Mouse (Mus musculus): ENCODE data around the gene Adh6b. TPM values are rescaled to one million over a fixed set of nuclear protein-coding genes. Genes with fewer than 3 reads are reported as not detected.
"Not testable (repeated sequence)": the region's sequence is repeated elsewhere in the genome, so short reads cannot be mapped to it uniquely, and the experiment has no call there.

Adh6b gene
- polyA plus RNA-seq, 1 experiment from 2014 or later = 0.20 TPM

DNA sequence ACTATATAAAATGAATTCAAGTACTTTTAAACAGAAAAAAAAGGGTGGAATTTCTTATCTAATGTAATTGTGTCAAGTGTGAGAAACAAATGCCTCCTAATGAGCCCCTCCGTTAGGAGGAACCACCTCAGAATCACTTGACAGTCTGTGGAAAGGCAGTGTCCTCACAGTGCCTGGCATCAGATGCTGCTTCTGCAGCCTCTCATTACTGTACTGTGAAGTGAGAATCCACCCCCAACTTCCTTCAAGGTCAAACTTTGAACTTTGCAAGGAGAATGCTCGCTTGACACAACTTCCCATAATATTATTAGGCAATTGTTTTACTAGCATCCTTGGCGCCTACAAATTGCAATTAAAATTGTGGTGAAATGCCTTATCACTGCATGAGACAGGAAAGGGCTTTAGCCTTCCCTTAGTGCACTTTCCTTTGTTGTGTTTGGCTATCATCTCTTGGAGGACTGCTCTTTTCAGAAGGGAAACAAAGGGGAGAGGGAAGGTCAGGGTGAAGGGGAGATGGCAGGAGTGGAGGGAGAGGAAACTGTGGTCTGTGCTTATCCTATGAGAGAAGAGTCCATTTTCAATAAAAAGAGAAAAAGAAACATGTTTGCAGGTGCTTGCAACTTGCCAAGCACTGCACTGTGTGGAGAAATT, 5.3 kb upstream of the Adh6b start:
- no peak overlapping the region for H3K4me3 ChIP-seq (ENCODE audit: low read depth, low read length)
- no peaks in the 10 kb centered on the region for H3K36me3 ChIP-seq (ENCODE audit: control insufficient read depth, insufficient read depth, low read length)
- H3K27ac ChIP-seq (ENCODE audit: low read depth, low read length) = no peak overlapping the region
- H3K9ac ChIP-seq (ENCODE audit: low read length) = no peak overlapping the region
- DNase-seq (ENCODE audit: low spot score) = no peak
- no peaks in the 10 kb centered on the region for H3K4me1 ChIP-seq (ENCODE audit: control insufficient read depth, insufficient read depth, low read length)
- ATAC-seq = no peak
- no peaks in the 10 kb centered on the region for H3K27me3 ChIP-seq (replicated peaks; ENCODE audit: control insufficient read depth, insufficient read depth, low read length)
- WGBS = 64% methylated on average over 3 of the region's 3 CpGs
- no peak overlapping the region for H3K4me2 ChIP-seq (ENCODE audit: low read length)
- no peaks in the 10 kb centered on the region for H3K9me3 ChIP-seq (replicated peaks; ENCODE audit: control insufficient read depth, low read length)

DNA sequence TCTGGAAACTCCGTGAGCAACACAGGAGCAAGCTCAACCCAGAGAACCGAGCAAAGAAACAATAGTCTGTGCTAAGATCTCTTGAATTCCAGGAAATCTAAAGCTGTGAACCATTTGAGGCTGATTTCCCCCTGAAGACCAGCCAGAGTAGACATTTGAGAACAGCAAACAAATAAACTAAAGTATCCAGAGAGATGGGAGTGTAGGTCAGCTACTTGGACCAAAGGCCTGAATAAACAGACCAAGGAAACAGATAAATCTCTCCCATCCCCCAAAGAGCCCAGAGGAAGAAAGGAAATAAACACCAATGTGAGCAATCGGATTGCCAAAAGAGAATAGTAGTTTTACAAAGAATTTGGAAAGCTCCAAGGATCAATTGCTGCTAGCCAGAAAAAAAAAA, 5.5 kb downstream of the Adh6b start:
- Histone ChIP-seq H3K4me1 (ENCODE audit: control insufficient read depth, insufficient read depth, low read length) (no peaks in the 10 kb centered on the region), H3K4me3 (ENCODE audit: low read depth, low read length) (no peak overlapping the region), H3K4me2 (ENCODE audit: low read length) (no peak overlapping the region), H3K9ac (ENCODE audit: low read length) (no peak overlapping the region), H3K9me3 (replicated peaks; ENCODE audit: control insufficient read depth, low read length) (no peaks in the 10 kb centered on the region), H3K27ac (ENCODE audit: low read depth, low read length) (no peak overlapping the region), H3K36me3 (ENCODE audit: control insufficient read depth, insufficient read depth, low read length) (no peaks in the 10 kb centered on the region), H3K27me3 (replicated peaks; ENCODE audit: control insufficient read depth, insufficient read depth, low read length) (no peaks in the 10 kb centered on the region)
- WGBS = 83% methylated on average over 3 of the region's 3 CpGs
- DNase-seq (ENCODE audit: low spot score) = no peak
- no peak for ATAC-seq

DNA sequence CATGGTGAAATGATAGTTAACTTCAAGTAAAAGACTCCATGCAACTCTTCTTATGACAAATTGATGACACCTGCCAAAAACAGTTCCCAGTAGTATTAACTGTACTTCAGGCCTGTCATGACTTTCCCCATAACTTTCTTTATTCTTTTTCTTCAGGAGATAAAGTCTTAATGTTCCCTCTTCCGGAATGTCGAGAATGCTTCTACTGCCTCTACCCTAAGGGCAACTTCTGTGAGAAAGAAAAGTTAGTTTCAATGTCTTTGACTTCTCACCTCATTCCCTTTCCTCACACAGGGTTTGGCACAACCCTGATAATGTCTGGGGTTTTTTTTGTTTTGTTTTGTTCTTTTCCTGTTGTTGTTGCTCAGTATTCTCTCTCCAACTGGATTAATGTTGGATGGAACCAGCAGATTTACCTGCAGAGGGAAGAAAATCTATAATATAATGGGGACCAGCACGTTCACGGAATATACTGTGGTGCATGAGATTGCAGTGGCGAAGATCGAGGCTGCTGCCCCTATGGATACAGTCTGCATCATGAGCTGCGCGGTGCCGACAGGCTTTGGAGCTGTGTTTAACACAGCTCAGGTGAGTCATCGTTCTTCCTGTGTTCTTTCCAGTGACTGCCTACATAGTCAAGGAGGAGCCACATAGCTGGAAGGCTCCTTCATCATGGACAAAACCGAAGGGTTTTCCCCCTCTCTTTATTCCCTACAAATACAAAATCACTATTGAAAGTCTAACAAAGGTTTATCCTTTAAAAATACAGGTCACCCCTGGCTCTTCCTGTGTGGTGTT, 10.6 kb downstream of the Adh6b start:
- Histone ChIP-seq H3K4me2 (ENCODE audit: low read length) (no peak overlapping the region), H3K4me1 (ENCODE audit: control insufficient read depth, insufficient read depth, low read length) (no peaks in the 10 kb centered on the region), H3K27ac (ENCODE audit: low read depth, low read length) (no peak overlapping the region), H3K4me3 (ENCODE audit: low read depth, low read length) (no peak overlapping the region), H3K27me3 (replicated peaks; ENCODE audit: control insufficient read depth, insufficient read depth, low read length) (no peaks in the 10 kb centered on the region), H3K36me3 (ENCODE audit: control insufficient read depth, insufficient read depth, low read length) (no peaks in the 10 kb centered on the region), H3K9ac (ENCODE audit: low read length) (no peak overlapping the region), H3K9me3 (replicated peaks; ENCODE audit: control insufficient read depth, low read length) (no peaks in the 10 kb centered on the region)
- 94% methylated on average over 11 of the region's 11 CpGs for WGBS
- DNase-seq (ENCODE audit: low spot score) (no peak), ATAC-seq (no peak)

DNA sequence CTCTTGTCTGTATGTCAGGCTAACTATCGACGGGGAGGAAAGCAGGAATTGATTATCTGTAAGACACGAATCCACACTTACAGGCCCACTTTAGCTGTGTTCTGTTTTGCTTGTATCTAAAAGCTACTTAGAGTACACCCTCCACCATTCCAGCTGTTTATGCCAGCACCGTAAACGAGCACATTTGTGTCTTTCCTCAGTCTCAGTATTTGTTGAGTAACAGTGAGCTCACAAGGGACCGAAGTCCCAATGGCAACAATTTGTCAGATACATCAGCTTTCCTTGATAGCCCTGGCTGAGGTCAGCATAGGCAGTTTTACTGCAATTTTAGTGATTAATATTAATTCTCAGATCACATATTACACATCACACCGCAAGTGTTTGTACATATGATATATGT, 17.3 kb downstream of the Adh6b start:
- H3K4me3 ChIP-seq (ENCODE audit: low read depth, low read length) = no peak overlapping the region
- no peak overlapping the region for H3K4me2 ChIP-seq (ENCODE audit: low read length)
- no peaks in the 10 kb centered on the region for H3K9me3 ChIP-seq (replicated peaks; ENCODE audit: control insufficient read depth, low read length)
- H3K4me1 ChIP-seq (ENCODE audit: control insufficient read depth, insufficient read depth, low read length) = no peaks in the 10 kb centered on the region
- no peak overlapping the region for H3K9ac ChIP-seq (ENCODE audit: low read length)
- H3K27ac ChIP-seq (ENCODE audit: low read depth, low read length) = no peak overlapping the region
- ATAC-seq (no peak), DNase-seq (ENCODE audit: low spot score) (no peak)
- no peaks in the 10 kb centered on the region for H3K27me3 ChIP-seq (replicated peaks; ENCODE audit: control insufficient read depth, insufficient read depth, low read length)
- 88% methylated on average over 7 of the region's 7 CpGs for WGBS
- H3K36me3 ChIP-seq (ENCODE audit: control insufficient read depth, insufficient read depth, low read length) = no peaks in the 10 kb centered on the region

DNA sequence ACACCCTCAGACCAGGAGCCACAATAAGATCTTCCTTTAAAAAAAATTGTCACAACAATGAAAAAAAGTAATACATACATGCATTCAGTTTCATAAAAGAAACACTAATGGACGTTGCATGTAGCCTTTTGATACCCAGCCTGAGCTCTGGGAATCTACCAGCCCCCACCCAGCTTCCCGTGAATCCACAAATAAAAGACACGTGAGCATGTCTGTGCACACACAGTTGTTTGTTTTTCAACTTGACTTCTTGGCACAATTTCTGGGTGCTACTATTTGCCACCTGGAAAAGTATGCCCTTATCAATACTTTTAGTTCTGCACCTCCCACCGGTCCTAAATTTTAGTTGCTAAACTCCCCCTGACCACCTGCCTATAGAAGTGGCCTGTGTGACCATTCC, 19.1 kb downstream of the Adh6b start:
- no peaks in the 10 kb centered on the region for H3K4me1 ChIP-seq (ENCODE audit: control insufficient read depth, insufficient read depth, low read length)
- no peak overlapping the region for H3K9ac ChIP-seq (ENCODE audit: low read length)
- DNase-seq (ENCODE audit: low spot score) (no peak), ATAC-seq (no peak)
- 92% methylated on average over 4 of the region's 4 CpGs for WGBS
- H3K27me3 ChIP-seq (replicated peaks; ENCODE audit: control insufficient read depth, insufficient read depth, low read length) = no peaks in the 10 kb centered on the region
- no peaks in the 10 kb centered on the region for H3K36me3 ChIP-seq (ENCODE audit: control insufficient read depth, insufficient read depth, low read length)
- no peak overlapping the region for H3K27ac ChIP-seq (ENCODE audit: low read depth, low read length)
- no peak overlapping the region for H3K4me3 ChIP-seq (ENCODE audit: low read depth, low read length)
- no peak overlapping the region for H3K4me2 ChIP-seq (ENCODE audit: low read length)
- H3K9me3 ChIP-seq (replicated peaks; ENCODE audit: control insufficient read depth, low read length) = no peaks in the 10 kb centered on the region

GRCm38 (mm10) chr3:138362920-138363319, 21.3 kb downstream of the Adh6b start:
- ATAC-seq = no peak
- 84% methylated on average over 2 of the region's 2 CpGs for WGBS

DNA sequence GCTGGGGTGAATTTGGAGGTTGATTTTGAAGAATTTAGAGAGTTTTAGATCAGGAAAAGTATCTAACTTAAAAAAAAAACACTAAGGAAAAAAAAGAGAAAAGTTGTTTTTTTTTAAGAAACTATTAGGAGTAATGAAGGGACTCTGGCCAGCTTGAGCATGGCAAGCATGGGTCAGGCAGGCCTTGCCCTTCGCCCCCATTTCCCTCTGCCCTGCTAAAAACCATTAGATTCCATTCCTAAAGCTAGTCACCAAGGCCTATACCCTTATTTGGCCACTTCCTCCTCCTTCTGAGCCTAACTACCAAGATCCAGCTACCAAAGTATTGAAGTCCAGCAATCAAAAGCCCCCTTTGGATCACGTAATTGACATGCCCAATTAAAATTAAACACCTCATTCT, 24.6 kb downstream of the Adh6b start:
- Histone ChIP-seq H3K9me3 (replicated peaks; ENCODE audit: control insufficient read depth, low read length) (no peaks in the 10 kb centered on the region), H3K27ac (ENCODE audit: low read depth, low read length) (no peak overlapping the region), H3K27me3 (replicated peaks; ENCODE audit: control insufficient read depth, insufficient read depth, low read length) (no peaks in the 10 kb centered on the region), H3K36me3 (ENCODE audit: control insufficient read depth, insufficient read depth, low read length) (no peaks in the 10 kb centered on the region), H3K4me1 (ENCODE audit: control insufficient read depth, insufficient read depth, low read length) (no peaks in the 10 kb centered on the region), H3K4me2 (ENCODE audit: low read length) (no peak overlapping the region), H3K9ac (ENCODE audit: low read length) (no peak overlapping the region), H3K4me3 (ENCODE audit: low read depth, low read length) (no peak overlapping the region)
- 85% methylated on average over 2 of the region's 2 CpGs for WGBS
- no peak for ATAC-seq
- DNase-seq (ENCODE audit: low spot score) = no peak

More at GRCm38 (mm10) chr3:138362920-138363319, 21.3 kb downstream of the Adh6b start:
- no peak overlapping the region for H3K27ac ChIP-seq (ENCODE audit: low read depth, low read length)
- H3K4me1 ChIP-seq (ENCODE audit: control insufficient read depth, insufficient read depth, low read length) = no peaks in the 10 kb centered on the region
- H3K27me3 ChIP-seq (replicated peaks; ENCODE audit: control insufficient read depth, insufficient read depth, low read length) = no peaks in the 10 kb centered on the region
- no peak for DNase-seq (ENCODE audit: low spot score)
- no peaks in the 10 kb centered on the region for H3K9me3 ChIP-seq (replicated peaks; ENCODE audit: control insufficient read depth, low read length)
- no peak overlapping the region for H3K9ac ChIP-seq (ENCODE audit: low read length)
- no peak overlapping the region for H3K4me3 ChIP-seq (ENCODE audit: low read depth, low read length)
- no peak overlapping the region for H3K4me2 ChIP-seq (ENCODE audit: low read length)
- no peaks in the 10 kb centered on the region for H3K36me3 ChIP-seq (ENCODE audit: control insufficient read depth, insufficient read depth, low read length)

DNA sequence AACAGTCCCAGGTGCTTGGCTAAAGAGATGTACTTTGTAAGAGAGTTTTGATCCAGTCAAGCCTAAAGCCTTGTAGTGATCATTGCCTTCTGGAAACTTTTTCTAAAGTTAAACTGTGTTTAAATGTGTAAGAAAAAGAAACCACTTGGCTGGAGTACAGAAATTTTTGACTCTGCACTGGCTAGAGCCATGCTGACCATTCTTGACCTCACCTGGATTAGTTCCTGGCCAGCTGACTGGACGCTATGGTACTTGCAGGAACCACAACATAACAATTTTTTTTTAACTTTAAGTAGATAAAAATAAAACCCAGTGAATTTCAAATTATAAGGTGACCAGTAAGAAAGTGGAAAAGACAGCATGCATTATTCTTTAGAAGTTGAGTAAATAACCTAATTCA, 28.0 kb downstream of the Adh6b start:
- Histone ChIP-seq H3K36me3 (ENCODE audit: control insufficient read depth, insufficient read depth, low read length) (no peaks in the 10 kb centered on the region), H3K4me3 (ENCODE audit: low read depth, low read length) (no peak overlapping the region), H3K9ac (ENCODE audit: low read length) (no peak overlapping the region), H3K4me2 (ENCODE audit: low read length) (no peak overlapping the region), H3K27me3 (replicated peaks; ENCODE audit: control insufficient read depth, insufficient read depth, low read length) (no peaks in the 10 kb centered on the region), H3K9me3 (replicated peaks; ENCODE audit: control insufficient read depth, low read length) (no peaks in the 10 kb centered on the region), H3K4me1 (ENCODE audit: control insufficient read depth, insufficient read depth, low read length) (no peaks in the 10 kb centered on the region), H3K27ac (ENCODE audit: low read depth, low read length) (no peak overlapping the region)
- DNase-seq (ENCODE audit: low spot score) (no peak), ATAC-seq (no peak)
- 98% methylated on average over 1 of the region's 1 CpGs for WGBS

- 87% methylated on average over 4 of the region's 4 CpGs for WGBS
- H3K4me3 ChIP-seq (ENCODE audit: low read depth, low read length); H3K9me3 ChIP-seq (replicated peaks; ENCODE audit: control insufficient read depth, low read length); H3K4me1 ChIP-seq (ENCODE audit: control insufficient read depth, insufficient read depth, low read length); ATAC-seq; H3K9ac ChIP-seq (ENCODE audit: low read length); H3K36me3 ChIP-seq (ENCODE audit: control insufficient read depth, insufficient read depth, low read length); H3K4me2 ChIP-seq (ENCODE audit: low read length); H3K27me3 ChIP-seq (replicated peaks; ENCODE audit: control insufficient read depth, insufficient read depth, low read length); H3K27ac ChIP-seq (ENCODE audit: low read depth, low read length); DNase-seq (ENCODE audit: low spot score): not testable (repeated sequence)
Observed at GRCm38 (mm10) chr3:138370289-138370688, 28.7 kb downstream of the Adh6b start.
